Mouse (Mus musculus) thymus, adult 2 months (tissue): ENCODE data around the gene Atp2c1.

ENCODE experiments used
- CTCF ChIP-seq: fragments of 200-500 bp; IDR thresholded peaks from 2 replicates; pipeline ENCODE4 v1.5.1; 2012; ENCODE audit warnings: mild to moderate bottlenecking, control low read depth, low read length, moderate library complexity, borderline replicate concordance; ENCODE audit not compliant: control insufficient read depth, poor library complexity, insufficient read depth; ENCODE audit errors: extremely low read depth
- POLR2A ChIP-seq: fragments of 200-500 bp; IDR thresholded peaks from 2 replicates; pipeline ENCODE4 v1.6.1; 2012; ENCODE audit warnings: mild to moderate bottlenecking, low read length, control low read depth, moderate library complexity; ENCODE audit not compliant: control insufficient read depth, poor library complexity, insufficient read depth; ENCODE audit errors: extremely low read depth

DNA sequence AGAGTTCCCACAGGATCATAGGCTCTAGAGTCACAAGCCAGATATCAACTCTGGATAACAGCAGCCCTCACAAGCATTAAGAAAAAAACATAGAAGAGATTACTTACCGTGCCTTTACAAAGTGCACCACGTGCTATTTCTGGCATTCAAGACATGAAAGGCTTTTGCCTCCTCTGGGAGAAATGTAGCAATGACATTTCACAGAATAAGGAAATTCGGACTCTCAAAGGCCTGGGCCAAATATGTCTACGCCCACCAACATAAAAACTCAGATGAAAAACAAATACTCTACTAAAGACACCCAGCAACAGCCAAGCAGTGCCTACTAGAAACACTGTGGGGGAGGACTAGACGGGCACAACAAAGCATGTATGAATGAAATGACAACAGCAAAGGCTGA, 38.8 kb downstream of the Atp2c1 start:
- TF ChIP-seq CTCF (no peak), POLR2A (no peak)
